Mouse (Mus musculus) cerebellum, adult 2 months (tissue): Measurements from ENCODE around the gene Asxl1.

Source experiments
- CTCF ChIP-seq: fragments of 200-500 bp; IDR thresholded peaks from 2 replicates; pipeline ENCODE4 v1.5.1; 2011; ENCODE audit warnings: low read depth, mild to moderate bottlenecking, control low read depth, low read length, moderate library complexity, borderline replicate concordance; ENCODE audit not compliant: insufficient read depth
- POLR2A ChIP-seq: fragments of 200-500 bp; IDR thresholded peaks from 2 replicates; pipeline ENCODE4 v1.6.1; 2011; ENCODE audit warnings: low read length, control low read depth, borderline replicate concordance; ENCODE audit not compliant: insufficient read depth

DNA sequence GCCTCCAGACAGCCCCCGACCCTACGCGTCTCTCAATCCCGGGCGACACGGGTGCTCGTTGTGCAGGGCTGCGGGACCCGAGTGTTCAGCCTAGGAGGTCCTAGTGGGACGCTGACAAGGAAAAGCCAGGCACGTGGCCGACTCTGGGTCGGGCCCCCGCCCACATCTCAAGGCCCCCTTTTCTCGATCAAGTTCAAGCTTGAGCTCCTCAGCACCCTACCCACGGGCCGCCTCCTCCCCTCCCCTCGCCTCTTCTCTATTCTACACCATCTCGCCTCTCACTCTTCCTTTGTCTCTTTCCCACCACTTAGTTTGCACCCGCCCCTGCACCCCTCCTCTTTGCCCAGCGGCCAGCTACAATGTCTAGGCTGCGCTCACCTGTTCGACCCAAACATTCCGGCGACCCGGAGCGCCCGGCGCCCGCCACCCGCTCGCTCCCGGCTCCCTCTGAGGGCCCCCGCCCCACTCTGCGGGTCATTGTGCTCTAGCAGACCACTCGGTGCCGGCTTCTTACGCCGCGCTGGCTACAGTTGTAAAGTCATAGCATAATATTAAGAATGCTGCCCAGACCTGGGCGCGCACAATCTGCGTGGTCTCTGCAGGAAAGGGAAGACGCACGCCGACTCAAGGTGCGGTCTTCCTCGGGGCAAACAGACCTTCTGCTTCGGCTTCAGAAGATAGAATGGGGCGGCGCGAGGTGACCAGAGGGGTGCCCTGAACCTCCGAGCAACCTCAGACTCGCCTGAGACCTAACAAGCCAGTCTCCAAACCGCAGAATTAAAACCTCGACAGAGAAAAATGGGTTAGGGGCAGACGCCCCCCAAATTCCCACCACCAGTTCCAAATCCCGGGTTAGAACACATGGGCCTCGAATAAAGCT, 99.7 kb downstream of the Asxl1 start:
- TF ChIP-seq CTCF, result no peak
- TF ChIP-seq POLR2A, result no peak
